Mouse (Mus musculus): ENCODE data around the gene Palb2.
A peak's percentile ranks its signal among the peaks of the same experiment; 100 is the strongest.

DNA sequence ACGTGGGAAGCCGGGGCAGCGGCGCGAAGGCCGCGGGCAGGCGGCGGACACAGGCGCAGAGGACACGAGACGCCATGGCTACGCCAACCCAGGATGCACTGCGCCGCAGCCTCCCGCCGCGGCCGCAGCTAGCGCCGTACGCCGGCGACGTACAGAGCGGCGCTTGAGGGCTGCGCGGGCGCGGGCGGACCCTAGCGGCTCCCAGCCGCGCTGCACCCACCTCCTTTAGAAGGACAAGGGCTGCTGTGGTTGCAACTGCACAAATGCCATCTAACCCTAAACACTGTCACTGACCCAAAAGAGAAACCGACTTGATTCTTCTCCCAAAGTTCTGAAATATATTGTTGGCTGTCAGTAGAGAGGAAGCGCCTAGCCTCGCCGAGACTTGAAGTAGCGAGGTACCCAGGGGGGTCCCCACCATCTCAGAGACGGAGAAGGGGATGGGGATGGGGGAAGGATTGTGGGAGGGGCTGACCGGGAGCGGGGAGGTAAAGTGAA lies 31.0 kb downstream of the Palb2 start, which contains the start of gene Ndufab1:
- peak; percentile 93 for TF ChIP-seq CTCF (IDR thresholded peaks at IDR 0.05; ENCODE audit: insufficient read depth, low read depth, low read length)
- peak; percentile 37; the same call in 1 of the 2 replicates for TF ChIP-seq POLR2A (IDR thresholded peaks at IDR 0.05; ENCODE audit: insufficient read depth, low read depth, low read length)
